Mouse (Mus musculus): ENCODE data around the gene Chil1. TPM values are rescaled to one million over a fixed set of nuclear protein-coding genes. Genes with fewer than 3 reads are reported as not detected.

The Chil1 gene
- polyA plus RNA-seq, 1 experiment from 2014 or later, result 0.85 TPM

DNA sequence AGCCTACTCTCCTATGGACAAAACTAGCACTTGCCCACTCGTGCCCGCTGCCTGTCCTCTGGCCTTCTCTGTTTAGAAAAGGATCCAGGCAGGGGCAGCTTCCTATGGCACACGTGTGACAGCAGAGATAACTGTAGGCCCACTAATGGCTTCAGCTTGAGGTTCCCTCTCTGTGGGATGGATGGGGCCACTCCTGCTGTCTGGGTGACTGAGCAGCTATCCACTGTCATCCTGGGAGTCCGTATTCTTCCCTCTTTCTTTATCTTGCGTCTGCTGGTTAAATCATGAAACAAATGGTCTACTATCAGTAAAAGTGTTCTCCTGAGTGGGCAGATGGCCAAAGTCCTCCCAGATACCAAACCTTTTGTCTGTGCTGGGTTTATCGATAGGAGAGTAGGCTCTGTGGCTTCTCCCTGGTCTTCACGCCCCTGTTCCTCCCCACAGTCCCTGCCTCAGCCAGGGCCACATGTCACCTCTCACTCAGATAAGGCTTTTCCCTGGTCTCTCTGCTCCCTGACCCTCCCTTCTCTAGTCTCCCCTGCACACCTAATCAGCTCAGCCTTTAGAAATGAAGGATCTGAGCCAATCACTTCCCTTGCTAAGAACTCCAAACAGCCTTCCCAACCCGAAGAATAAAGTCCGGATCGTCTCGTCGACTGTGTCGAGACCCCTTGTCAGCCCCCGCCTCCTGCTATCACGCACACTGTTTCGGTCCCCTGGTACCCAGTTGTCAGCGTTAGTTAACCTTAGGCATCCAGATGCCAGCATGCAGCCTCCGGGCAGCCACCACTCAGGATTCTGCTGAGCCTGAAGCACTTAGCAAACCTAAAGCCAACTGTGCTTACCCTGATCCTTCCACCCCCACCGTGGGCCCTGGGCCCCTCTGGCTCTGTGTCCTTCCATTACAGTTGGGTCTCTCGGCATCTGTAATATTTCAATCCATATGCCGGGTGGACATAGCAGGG, 29.1 kb upstream of the Chil1 start:
- Histone ChIP-seq H3K4me2 (replicated peaks; ENCODE audit: low read depth, low read length) (no peak overlapping the region), H3K27me3 (ENCODE audit: insufficient read depth, low read length) (no peaks in the 10 kb centered on the region), H3K9me3 (ENCODE audit: low read length) (peaks cover 5% of the 10 kb centered on the region), H3K27ac (ENCODE audit: low read length) (no peak overlapping the region), H3K36me3 (ENCODE audit: insufficient read depth, low read length) (no peaks in the 10 kb centered on the region), H3K4me1 (ENCODE audit: insufficient read depth, low read length) (no peaks in the 10 kb centered on the region), H3K4me3 (ENCODE audit: low read length) (no peak overlapping the region), H3K9ac (replicated peaks; ENCODE audit: low read length) (no peak overlapping the region)
- WGBS, result 73% methylated on average over 21 of the region's 21 CpGs
- no peak for ATAC-seq (ENCODE audit: low FRiP score, low TSS enrichment)

GRCm38 (mm10) chr1:134154121-134154520, 27.9 kb upstream of the Chil1 start:
- Histone ChIP-seq H3K27ac (ENCODE audit: low read length) (no peak overlapping the region), H3K27me3 (ENCODE audit: insufficient read depth, low read length) (no peaks in the 10 kb centered on the region), H3K9me3 (ENCODE audit: low read length) (peaks cover 5% of the 10 kb centered on the region), H3K36me3 (ENCODE audit: insufficient read depth, low read length) (no peaks in the 10 kb centered on the region), H3K9ac (replicated peaks; ENCODE audit: low read length) (no peak overlapping the region), H3K4me3 (ENCODE audit: low read length) (no peak overlapping the region), H3K4me2 (replicated peaks; ENCODE audit: low read depth, low read length) (no peak overlapping the region), H3K4me1 (ENCODE audit: insufficient read depth, low read length) (no peaks in the 10 kb centered on the region)
- 95% methylated on average over 3 of the region's 3 CpGs for WGBS
- no peak for ATAC-seq (ENCODE audit: low FRiP score, low TSS enrichment)

- Histone ChIP-seq H3K27me3 (ENCODE audit: insufficient read depth, low read length) (no peaks in the 10 kb centered on the region), H3K27ac (ENCODE audit: low read length) (no peak overlapping the region), H3K4me1 (ENCODE audit: insufficient read depth, low read length) (no peaks in the 10 kb centered on the region), H3K4me2 (replicated peaks; ENCODE audit: low read depth, low read length) (no peak overlapping the region), H3K9me3 (ENCODE audit: low read length) (peaks cover 5% of the 10 kb centered on the region), H3K36me3 (ENCODE audit: insufficient read depth, low read length) (no peaks in the 10 kb centered on the region), H3K4me3 (ENCODE audit: low read length) (no peak overlapping the region), H3K9ac (replicated peaks; ENCODE audit: low read length) (no peak overlapping the region)
- 58% methylated on average over 3 of the region's 3 CpGs for WGBS
- ATAC-seq (ENCODE audit: low FRiP score, low TSS enrichment), result no peak
These were observed 27.3 kb upstream of the Chil1 start for GRCm38 (mm10) chr1:134154655-134155054.

DNA sequence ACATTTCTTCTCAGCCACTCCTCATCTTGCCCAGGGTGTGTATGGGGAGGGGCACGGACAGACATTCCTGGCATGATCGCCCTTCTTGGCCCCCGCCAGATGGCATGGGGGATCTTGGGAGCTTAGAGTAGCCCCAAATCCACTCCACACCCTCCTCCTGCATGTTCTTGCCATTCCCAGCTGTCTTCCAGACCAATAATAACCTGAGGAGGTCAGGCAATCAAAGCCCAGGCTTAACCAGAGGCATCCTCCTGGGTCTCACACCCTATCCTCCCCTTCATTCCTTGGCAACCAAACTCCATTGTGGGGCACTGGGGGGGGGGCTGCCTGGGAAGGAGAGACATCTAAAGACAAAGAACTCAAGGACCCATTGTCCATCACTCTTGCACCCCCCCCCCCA, 21.6 kb upstream of the Chil1 start:
- Histone ChIP-seq H3K9me3 (ENCODE audit: low read length) (no peaks in the 10 kb centered on the region), H3K4me2 (replicated peaks; ENCODE audit: low read depth, low read length) (no peak overlapping the region), H3K4me1 (ENCODE audit: insufficient read depth, low read length) (no peaks in the 10 kb centered on the region), H3K9ac (replicated peaks; ENCODE audit: low read length) (no peak overlapping the region), H3K27me3 (ENCODE audit: insufficient read depth, low read length) (no peaks in the 10 kb centered on the region), H3K4me3 (ENCODE audit: low read length) (no peak overlapping the region), H3K36me3 (ENCODE audit: insufficient read depth, low read length) (no peaks in the 10 kb centered on the region), H3K27ac (ENCODE audit: low read length) (no peak overlapping the region)
- no peak for ATAC-seq (ENCODE audit: low FRiP score, low TSS enrichment)
- whole genome bisulfite sequencing, result 92% methylated on average over 3 of the region's 3 CpGs

DNA sequence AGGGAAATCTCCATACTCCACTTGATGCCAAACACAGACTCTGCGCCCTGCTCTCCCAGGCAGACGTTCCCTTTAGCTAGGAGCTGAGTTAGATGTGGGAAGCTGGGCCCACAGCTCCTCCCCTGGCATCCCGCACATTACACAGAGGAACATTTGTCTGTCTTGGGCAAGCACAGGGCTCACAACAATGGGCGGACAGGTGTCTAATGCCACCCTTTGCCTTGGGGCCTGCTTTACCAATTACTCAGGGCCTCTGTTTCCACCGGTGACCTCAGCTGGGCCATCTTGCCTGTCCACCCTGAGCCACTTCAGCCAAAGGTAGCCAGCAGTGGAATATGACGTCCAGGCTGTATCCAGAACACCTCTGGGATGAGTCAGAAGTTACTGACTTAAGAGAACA, 20.6 kb upstream of the Chil1 start:
- Histone ChIP-seq H3K36me3 (ENCODE audit: insufficient read depth, low read length) (no peaks in the 10 kb centered on the region), H3K4me2 (replicated peaks; ENCODE audit: low read depth, low read length) (no peak overlapping the region), H3K9ac (replicated peaks; ENCODE audit: low read length) (no peak overlapping the region), H3K4me3 (ENCODE audit: low read length) (no peak overlapping the region), H3K27ac (ENCODE audit: low read length) (no peak overlapping the region), H3K27me3 (ENCODE audit: insufficient read depth, low read length) (no peaks in the 10 kb centered on the region), H3K9me3 (ENCODE audit: low read length) (no peaks in the 10 kb centered on the region), H3K4me1 (ENCODE audit: insufficient read depth, low read length) (no peaks in the 10 kb centered on the region)
- ATAC-seq (ENCODE audit: low FRiP score, low TSS enrichment), result no peak
- WGBS, result 83% methylated on average over 6 of the region's 6 CpGs

- no peaks in the 10 kb centered on the region for H3K27me3 ChIP-seq (ENCODE audit: insufficient read depth, low read length)
- no peak overlapping the region for H3K4me2 ChIP-seq (replicated peaks; ENCODE audit: low read depth, low read length)
- H3K9ac ChIP-seq (replicated peaks; ENCODE audit: low read length), result no peak overlapping the region
- H3K9me3 ChIP-seq (ENCODE audit: low read length), result no peaks in the 10 kb centered on the region
- ATAC-seq (ENCODE audit: low FRiP score, low TSS enrichment), result no peak
- WGBS, result 72% methylated on average over 6 of the region's 6 CpGs
- H3K4me1 ChIP-seq (ENCODE audit: insufficient read depth, low read length), result no peaks in the 10 kb centered on the region
- no peaks in the 10 kb centered on the region for H3K36me3 ChIP-seq (ENCODE audit: insufficient read depth, low read length)
- H3K4me3 ChIP-seq (ENCODE audit: low read length), result no peak overlapping the region
- no peak overlapping the region for H3K27ac ChIP-seq (ENCODE audit: low read length)
These were observed 19.3 kb upstream of the Chil1 start for GRCm38 (mm10) chr1:134162510-134163225.

- no peaks in the 10 kb centered on the region for H3K4me1 ChIP-seq (ENCODE audit: insufficient read depth, low read length)
- 83% methylated on average over 7 of the region's 7 CpGs for WGBS
These were observed 18.5 kb upstream of the Chil1 start for GRCm38 (mm10) chr1:134163476-134163875.

GRCm38 (mm10) chr1:134164454-134164853, 17.5 kb upstream of the Chil1 start:
- WGBS, result 61% methylated on average over 4 of the region's 4 CpGs
- no peak for ATAC-seq (ENCODE audit: low FRiP score, low TSS enrichment)
- H3K4me3 ChIP-seq (ENCODE audit: low read length), result no peak overlapping the region

More at GRCm38 (mm10) chr1:134163476-134163875, 18.5 kb upstream of the Chil1 start:
- Histone ChIP-seq H3K27me3 (ENCODE audit: insufficient read depth, low read length) (no peaks in the 10 kb centered on the region), H3K9me3 (ENCODE audit: low read length) (no peaks in the 10 kb centered on the region), H3K27ac (ENCODE audit: low read length) (no peak overlapping the region), H3K9ac (replicated peaks; ENCODE audit: low read length) (no peak overlapping the region), H3K4me3 (ENCODE audit: low read length) (no peak overlapping the region), H3K36me3 (ENCODE audit: insufficient read depth, low read length) (no peaks in the 10 kb centered on the region), H3K4me2 (replicated peaks; ENCODE audit: low read depth, low read length) (no peak overlapping the region)
- no peak for ATAC-seq (ENCODE audit: low FRiP score, low TSS enrichment)

DNA sequence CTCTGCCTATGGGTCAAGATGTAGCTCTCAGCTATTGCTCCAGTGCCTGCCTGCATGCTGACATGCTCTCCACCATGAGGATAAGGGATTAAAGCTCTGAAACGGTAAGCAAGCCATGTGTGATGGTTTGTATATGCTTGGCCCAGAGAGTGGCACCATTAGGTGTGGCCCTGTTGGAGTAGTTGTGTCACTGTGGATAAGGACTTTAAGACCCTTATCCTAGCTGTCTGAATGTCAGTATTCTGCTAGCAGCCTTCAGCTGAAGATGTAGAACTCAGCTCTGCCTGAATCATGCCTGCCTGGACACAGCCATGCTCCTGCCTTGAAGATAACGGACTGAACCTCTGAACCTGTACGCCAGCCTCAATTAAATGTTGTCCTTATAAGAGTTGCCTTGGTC, 15.4 kb upstream of the Chil1 start:
- ATAC-seq (ENCODE audit: low FRiP score, low TSS enrichment), result no peak
- Histone ChIP-seq H3K27ac (ENCODE audit: low read length) (no peak overlapping the region), H3K9me3 (ENCODE audit: low read length) (no peaks in the 10 kb centered on the region), H3K4me1 (ENCODE audit: insufficient read depth, low read length) (no peaks in the 10 kb centered on the region), H3K4me3 (ENCODE audit: low read length) (no peak overlapping the region), H3K4me2 (replicated peaks; ENCODE audit: low read depth, low read length) (no peak overlapping the region), H3K27me3 (ENCODE audit: insufficient read depth, low read length) (no peaks in the 10 kb centered on the region), H3K36me3 (ENCODE audit: insufficient read depth, low read length) (no peaks in the 10 kb centered on the region), H3K9ac (replicated peaks; ENCODE audit: low read length) (no peak overlapping the region)
- WGBS, result 97% methylated on average over 3 of the region's 3 CpGs

More at GRCm38 (mm10) chr1:134164454-134164853, 17.5 kb upstream of the Chil1 start:
- Histone ChIP-seq H3K4me2 (replicated peaks; ENCODE audit: low read depth, low read length) (no peak overlapping the region), H3K4me1 (ENCODE audit: insufficient read depth, low read length) (no peaks in the 10 kb centered on the region), H3K9me3 (ENCODE audit: low read length) (no peaks in the 10 kb centered on the region), H3K27ac (ENCODE audit: low read length) (no peak overlapping the region), H3K9ac (replicated peaks; ENCODE audit: low read length) (no peak overlapping the region), H3K36me3 (ENCODE audit: insufficient read depth, low read length) (no peaks in the 10 kb centered on the region), H3K27me3 (ENCODE audit: insufficient read depth, low read length) (no peaks in the 10 kb centered on the region)

Measured in kidney, embryonic 16.5 days (tissue).